ENCODE assay signal across 23 mouse cellular contexts in the genomic region with DNA sequence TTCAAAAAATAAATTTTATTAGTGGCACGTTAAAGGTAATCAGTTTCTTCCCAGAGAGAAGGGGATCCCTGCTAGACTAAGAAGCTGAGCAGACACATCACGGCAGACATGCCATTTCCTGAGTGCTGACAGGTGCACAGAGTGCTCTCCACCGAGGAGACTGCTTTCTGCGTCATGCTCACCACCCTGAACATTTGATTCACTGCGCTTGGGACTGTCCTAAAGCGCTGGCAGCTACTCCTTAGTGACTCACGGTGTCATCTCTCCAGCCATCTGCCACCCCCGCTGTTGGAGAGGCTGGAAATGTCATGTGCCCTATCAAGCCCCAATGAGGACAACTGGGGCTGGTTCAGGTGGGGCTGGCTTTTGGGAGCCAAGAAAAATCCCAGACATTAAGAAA. TPM values are rescaled to one million over a fixed set of nuclear protein-coding genes. Genes with fewer than 3 reads are reported as not detected.
A peak's percentile ranks its signal among the peaks of the same experiment; 100 is the strongest.
DNase-seq lines count a peak whose midpoint lies in the region; ATAC-seq and TF ChIP-seq lines count a peak whose summit lies in the region.
"Had no signal": no experiment of that assay in that cellular context is flagged by ENCODE, and none has a peak within 500 bp of the region (broad histone marks: within the 10 kb centered on the region; RNA-seq: fewer than 3 reads in every experiment).

No protein-coding gene starts in this region.

- peaks cover 4% of the 10 kb centered on the region for H3K4me1 ChIP-seq in stomach, postnatal 0 days (replicated peaks; ENCODE audit: control insufficient read depth, insufficient read depth)
- H3K4me1 ChIP-seq: neural tube, embryonic 13.5 days had no signal

- H3K27ac ChIP-seq in stomach, postnatal 0 days (replicated peaks): no peak overlapping the region
- H3K27ac ChIP-seq: hindbrain, embryonic 12.5 days; lung, embryonic 15.5 days; neural tube, embryonic 13.5 days had no signal

- no peak for TF ChIP-seq EP300 in stomach, postnatal 0 days (optimal IDR thresholded peaks at IDR 0.05)

- DNase-seq in gastrocnemius, adult 18-20 months (ENCODE audit: low spot score): peak; percentile 82
- no peak for DNase-seq in gastrocnemius, postnatal 10 days
- DNase-seq in urinary bladder, postnatal 4 days (ENCODE audit: low spot score in 2 of 2): peak; percentile 14 to 46
- no peak for DNase-seq in urinary bladder, postnatal 36 days (ENCODE audit: low spot score in 2 of 2)
- DNase-seq in cerebellum, postnatal 10 days: peak; percentile 54 to 60
- DNase-seq in kidney, postnatal 36 days: no peak
- no peak for DNase-seq in stomach, postnatal 0 days (ENCODE audit: low spot score)
- DNase-seq: B cell, adult 2 months; embryo, embryonic 11 days; forebrain, postnatal 0 days; kidney, adult 11 months; kidney, postnatal 4 days; liver had no signal

- H3K27me3 ChIP-seq in stomach, postnatal 0 days (ENCODE audit: control insufficient read depth, insufficient read depth, low read length): no peaks in the 10 kb centered on the region
- H3K27me3 ChIP-seq: hindbrain, embryonic 12.5 days; lung, embryonic 15.5 days; neural tube, embryonic 13.5 days had no signal

- 74% methylated on average over 8 of the region's 8 CpGs for WGBS in stomach, postnatal 0 days

- no peaks in the 10 kb centered on the region for H3K9me3 ChIP-seq in stomach, postnatal 0 days (ENCODE audit: control insufficient read depth, low read length)
- H3K9me3 ChIP-seq: hindbrain, embryonic 12.5 days; lung, embryonic 15.5 days; neural tube, embryonic 13.5 days had no signal

- no peak overlapping the region for H3K4me3 ChIP-seq in stomach, postnatal 0 days (ENCODE audit: low read depth, low read length)
- H3K4me3 ChIP-seq: hindbrain, embryonic 12.5 days; lung, embryonic 15.5 days; neural tube, embryonic 13.5 days had no signal

- no peak for TF ChIP-seq CTCF in stomach, postnatal 0 days (IDR thresholded peaks at IDR 0.05; ENCODE audit: low read depth)

- no peak for ATAC-seq in inflammation-experienced regulatory T-cells, adult 6 months
- no peak for ATAC-seq in stomach, postnatal 0 days (ENCODE audit: low FRiP score, low TSS enrichment)
- ATAC-seq: forebrain, postnatal 0 days had no signal

- no peak overlapping the region for H3K4me2 ChIP-seq in stomach, postnatal 0 days (replicated peaks; ENCODE audit: low read depth)
- H3K4me2 ChIP-seq: heart, embryonic 11.5 days; hindbrain, embryonic 12.5 days; lung, embryonic 15.5 days; neural tube, embryonic 13.5 days had no signal

- H3K36me3 ChIP-seq in stomach, postnatal 0 days (ENCODE audit: control insufficient read depth, insufficient read depth, low read length): no peaks in the 10 kb centered on the region; the same call in 1 of the 2 replicates

- H3K9ac ChIP-seq in stomach, postnatal 0 days (ENCODE audit: low read length): no peak overlapping the region
- H3K9ac ChIP-seq: forebrain, postnatal 0 days; hindbrain, embryonic 12.5 days; lung, embryonic 15.5 days; neural tube, embryonic 13.5 days had no signal

RNA-seq across cellular contexts. Expression of a gene that starts 23.4 kb away (rescaled TPM):
- total RNA-seq in gastrocnemius, adult 18-20 months (2021): 10 to 100 TPM; 44.3 to 47.3 TPM
- 10 to 100 TPM; 11.1 to 14.2 TPM for total RNA-seq in gastrocnemius, postnatal 10 days (2021)
- 10 to 100 TPM; 30.5 to 37.9 (median 36.3) TPM for polyA plus RNA-seq in inflammation-experienced regulatory T-cells, adult 6 months (2017; shearing (Covaris generic))
- 6.9 and 7.5 TPM in 2 replicates for polyA plus RNA-seq in stomach, postnatal 0 days (2015; fragmentation: Nextera tagmentation; extraction: Ambion mirVana)

RNA-seq across cellular contexts. Expression of a gene that starts 24.3 kb away (rescaled TPM):
- total RNA-seq in gastrocnemius, adult 18-20 months (2021): not detected
- total RNA-seq in gastrocnemius, postnatal 10 days (2021): under 1 TPM in 1 of 2 experiments, not detected in 1; 0.63 TPM
- not detected for polyA plus RNA-seq in inflammation-experienced regulatory T-cells, adult 6 months (2017; shearing (Covaris generic))
- polyA plus RNA-seq in stomach, postnatal 0 days (2015; fragmentation: Nextera tagmentation; extraction: Ambion mirVana): 10.8 and 12.6 TPM in 2 replicates
- total RNA-seq: ES-E14; forebrain, postnatal 0 days; left cerebral cortex, postnatal 10 days; megakaryocyte progenitor cell, adult 5-6 weeks; midbrain, postnatal 0 days had no signal
- polyA plus RNA-seq: brain, embryonic 14.5 days; forebrain, postnatal 0 days; heart, embryonic 11.5 days; hindbrain, embryonic 12.5 days; midbrain, postnatal 0 days; neural tube, embryonic 13.5 days had no signal

Comparison
In these comparisons a context has a peak if more than half of its experiments do, and no peak if none do; other contexts are left out.
1. DNase-seq: peak in gastrocnemius, adult 18-20 months (single experiment), urinary bladder, postnatal 4 days (2 of 2) and cerebellum, postnatal 10 days (2 of 2); none in gastrocnemius, postnatal 10 days (single experiment), urinary bladder, postnatal 36 days (0 of 2), kidney, postnatal 36 days (0 of 2) and stomach, postnatal 0 days (single experiment).